Mouse (Mus musculus) ES-E14 (cell line): ENCODE results near the gene Spsb1.

ENCODE experiments used
- CHD2 ChIP-seq: IDR thresholded peaks from 2 replicates; pipeline ENCODE4 v1.6.1; 2014; ENCODE audit warnings: mild to moderate bottlenecking, low read depth, low read length, inconsistent platforms
- HCFC1 ChIP-seq: IDR thresholded peaks from 2 replicates; pipeline ENCODE4 v1.6.1; 2012; ENCODE audit warnings: low read length, inconsistent platforms, borderline replicate concordance; ENCODE audit not compliant: insufficient read depth
- MAFK ChIP-seq: IDR thresholded peaks from 2 replicates; pipeline ENCODE4 v1.6.1; 2014; ENCODE audit warnings: mild to moderate bottlenecking, low read depth, low read length, inconsistent platforms; ENCODE audit not compliant: insufficient read depth

DNA sequence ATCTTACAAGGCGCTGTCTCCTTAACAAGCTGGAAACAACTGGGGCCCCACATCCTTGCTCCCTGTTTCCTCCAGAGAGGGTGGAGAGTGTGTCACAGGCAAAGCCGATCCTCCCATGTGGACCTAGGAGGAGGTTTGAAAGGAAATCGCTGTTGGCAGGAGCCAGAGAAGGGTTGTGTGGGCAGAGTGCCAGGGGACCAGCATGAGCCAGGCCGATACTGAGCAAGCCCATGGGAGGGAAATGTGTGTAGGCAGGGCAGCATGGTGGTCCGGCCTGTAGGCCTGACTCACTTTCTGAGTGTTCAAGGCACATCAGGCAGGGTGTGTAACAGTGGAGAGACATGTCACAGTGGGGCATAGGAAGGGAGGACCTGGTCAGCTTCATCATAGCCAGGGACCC lies 11.4 kb upstream of the Spsb1 start:
- TF ChIP-seq CHD2 (no peak), HCFC1 (no peak), MAFK (no peak)
